Mouse (Mus musculus) brain, embryonic 14.5 days (tissue): Measurements from ENCODE around the gene Rnf150.

Experiments used
- CTCF ChIP-seq: fragments of 200-500 bp; IDR thresholded peaks from 2 replicates; pipeline ENCODE4 v1.5.1; 2012; ENCODE audit warnings: inconsistent platforms, mild to moderate bottlenecking, moderate library complexity, borderline replicate concordance; ENCODE audit not compliant: insufficient read depth, insufficient read length; ENCODE audit errors: extremely low read depth
- POLR2A ChIP-seq: fragments of 200-500 bp; IDR thresholded peaks from 2 replicates; pipeline ENCODE4 v1.6.1; 2012; ENCODE audit warnings: mild to moderate bottlenecking, inconsistent platforms, borderline replicate concordance; ENCODE audit not compliant: poor library complexity, insufficient read depth, insufficient read length, severe bottlenecking; ENCODE audit errors: extremely low read depth

- TF ChIP-seq CTCF = no peak
- TF ChIP-seq POLR2A = no peak
These were observed 185.4 kb downstream of the Rnf150 start for GRCm38 (mm10) chr8:83048527-83048926.
